Mouse (Mus musculus) cerebellum, postnatal 36 days (tissue): ENCODE results near the gene Oog1.
"Not testable (repeated sequence)": the region's sequence is repeated elsewhere in the genome, so short reads cannot be mapped to it uniquely, and the experiment has no call there.

Source experiments
- DNase-seq, 2 experiments: peaks; one replicate each; pipeline ENCODE4 v3.0.0; 2021 to 2022; ENCODE audit warnings: mixed read lengths in 2 of 2

The Oog1 gene

DNA sequence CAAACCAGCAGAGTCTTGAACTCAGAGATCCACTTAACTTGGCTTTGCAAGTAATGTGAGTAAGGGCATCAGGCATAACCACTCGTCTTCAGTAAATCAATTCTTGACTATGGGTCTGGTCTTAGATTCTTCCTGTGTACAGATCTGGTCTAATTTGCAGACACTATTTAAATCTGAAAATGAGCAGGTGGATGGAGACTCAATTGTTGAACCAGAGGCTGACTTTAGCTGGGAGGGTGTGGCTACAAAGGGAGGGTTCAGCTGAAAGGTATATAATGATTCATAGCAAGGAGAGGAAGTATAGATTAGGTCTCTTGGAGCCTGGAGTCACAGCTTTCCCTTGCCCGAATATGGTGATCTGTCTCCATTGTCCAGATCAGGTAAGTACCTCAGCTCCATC is at the start of gene Oog1:
TSS of gene Oog1 (plus strand) at position 301 of the 400 bp plus-strand sequence.
- DNase-seq, result not testable (repeated sequence)

DNA sequence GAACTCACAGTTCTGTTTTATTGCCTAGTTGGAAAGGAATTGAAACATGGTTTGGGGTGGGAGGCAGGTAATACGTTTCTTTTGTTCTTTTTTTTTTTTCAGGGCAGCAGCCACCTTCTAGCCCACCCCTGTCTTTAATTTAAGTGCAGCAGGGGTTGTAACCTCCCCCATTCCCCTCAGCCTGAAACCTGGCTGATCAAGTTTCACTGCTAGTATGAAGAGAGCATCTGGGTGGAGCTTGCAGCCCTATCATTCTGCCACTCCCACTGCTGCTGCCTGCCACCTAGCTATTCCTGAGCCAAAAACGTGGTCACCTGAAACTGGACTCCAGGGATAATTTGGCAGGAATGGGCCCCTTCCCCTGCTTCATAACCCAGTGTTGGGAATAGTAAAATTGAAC is 1.1 kb upstream of the Oog1 start:
- not testable (repeated sequence) for DNase-seq

DNA sequence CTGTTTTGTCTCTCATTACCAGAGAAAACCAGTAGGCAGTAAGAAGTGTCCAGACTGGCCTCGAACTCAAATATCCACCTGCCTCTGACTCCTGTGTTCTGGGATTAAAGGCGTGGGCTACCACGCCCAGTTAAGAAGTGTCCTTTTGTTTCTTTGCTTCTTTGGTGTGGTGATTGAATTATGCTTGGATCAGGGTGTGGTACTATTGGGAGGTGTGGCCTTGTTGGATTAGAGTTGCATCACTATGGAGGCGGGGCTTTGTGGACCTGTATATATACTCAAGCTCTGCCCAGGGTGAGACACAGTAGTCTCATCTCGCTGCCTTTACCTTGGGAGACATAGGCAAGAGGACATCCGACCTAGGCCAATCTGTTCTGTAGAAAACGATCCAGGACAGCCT is 16.1 kb downstream of the Oog1 start, which contains the start of gene Gm4027:
TSS of gene Gm4027 (plus strand) at position 301 of the 400 bp plus-strand sequence.
- DNase-seq, result not testable (repeated sequence)

DNA sequence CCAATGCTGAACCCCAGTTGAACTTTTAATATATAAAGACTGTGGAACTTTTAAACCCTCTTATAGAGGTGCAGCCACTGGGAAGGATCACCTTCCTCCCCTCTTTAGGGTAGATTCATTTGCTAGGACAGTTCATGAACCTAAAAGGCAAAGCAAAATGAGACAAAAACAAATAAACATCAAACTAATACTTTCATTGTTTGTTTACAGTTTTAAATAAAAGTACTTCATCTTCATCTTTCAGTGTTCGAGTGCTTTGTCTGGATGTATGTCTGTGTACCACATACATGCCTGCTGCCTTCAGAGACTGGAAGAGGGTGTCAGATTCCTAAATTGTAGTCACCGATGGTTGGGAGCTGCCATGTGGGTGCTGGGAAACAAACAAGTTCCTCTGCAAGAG is 42.0 kb downstream of the Oog1 start, which contains the start of gene Gm16381:
TSS of gene Gm16381 (minus strand) at position 101 of the 400 bp plus-strand sequence.
- DNase-seq, result not testable (repeated sequence)

DNA sequence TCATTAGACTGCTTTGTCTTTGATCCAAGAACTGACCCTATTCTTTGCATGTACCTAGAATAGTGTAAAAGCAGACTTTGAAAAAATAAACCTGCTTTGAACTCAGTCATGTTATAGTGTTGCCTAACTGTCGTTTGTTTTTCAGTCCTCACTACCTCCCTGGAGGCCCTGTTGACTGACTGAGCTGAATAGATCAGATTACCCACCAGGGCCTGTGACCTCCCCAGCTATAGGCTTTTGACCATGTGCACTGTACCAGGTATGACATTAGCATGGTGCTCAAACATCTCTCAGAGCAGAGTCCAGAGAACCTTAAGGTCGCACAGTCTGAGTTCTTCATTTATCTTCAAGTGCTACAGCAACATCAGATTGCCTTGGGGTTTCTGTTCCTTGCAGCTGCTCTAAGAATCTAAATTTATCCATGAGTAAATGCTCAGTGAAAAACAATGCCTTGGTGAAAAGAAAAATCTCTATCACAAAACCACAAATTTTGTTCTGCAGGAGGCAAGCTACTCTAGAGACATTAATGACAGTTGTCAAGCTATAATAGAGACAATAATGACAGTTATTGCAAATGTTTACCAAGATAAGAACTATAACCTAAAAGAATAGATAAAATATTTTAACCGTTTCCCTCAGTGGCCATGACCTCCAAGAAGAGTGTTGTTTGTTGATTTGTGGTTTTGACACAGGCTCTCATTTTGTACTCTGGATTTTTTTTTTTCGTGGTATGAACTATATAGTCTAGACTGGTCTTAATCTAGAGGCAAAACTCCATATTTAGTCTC is 50.6 kb downstream of the Oog1 start:
- DNase-seq, result not testable (repeated sequence)
